Mouse (Mus musculus) brain, embryonic 14.5 days (tissue): ENCODE data around the gene Gm38392. TPM values are rescaled to one million over a fixed set of nuclear protein-coding genes. Genes with fewer than 3 reads are reported as not detected.

Experiments
- DNase-seq: peaks from one replicate; pipeline ENCODE4 v3.0.0-alpha.2; 2011; ENCODE audit warnings: low read depth
- CTCF ChIP-seq: fragments of 200-500 bp; IDR thresholded peaks from 2 replicates; pipeline ENCODE4 v1.5.1; 2012; ENCODE audit warnings: inconsistent platforms, mild to moderate bottlenecking, moderate library complexity, borderline replicate concordance; ENCODE audit not compliant: insufficient read depth, insufficient read length; ENCODE audit errors: extremely low read depth
- POLR2A ChIP-seq: fragments of 200-500 bp; IDR thresholded peaks from 2 replicates; pipeline ENCODE4 v1.6.1; 2012; ENCODE audit warnings: mild to moderate bottlenecking, inconsistent platforms, borderline replicate concordance; ENCODE audit not compliant: poor library complexity, insufficient read depth, insufficient read length, severe bottlenecking; ENCODE audit errors: extremely low read depth
- polyA plus RNA-seq: library from polyadenylated mRNA; depleted of rRNA; stranded (reverse); fragments of >200 nt; gene quantifications from 2 replicates; pipeline ENCODE4 v1.2.3, GENCODE M21; 2012; rRNA removed

Gm38392 gene
- polyA plus RNA-seq, 1 experiment: not detected

DNA sequence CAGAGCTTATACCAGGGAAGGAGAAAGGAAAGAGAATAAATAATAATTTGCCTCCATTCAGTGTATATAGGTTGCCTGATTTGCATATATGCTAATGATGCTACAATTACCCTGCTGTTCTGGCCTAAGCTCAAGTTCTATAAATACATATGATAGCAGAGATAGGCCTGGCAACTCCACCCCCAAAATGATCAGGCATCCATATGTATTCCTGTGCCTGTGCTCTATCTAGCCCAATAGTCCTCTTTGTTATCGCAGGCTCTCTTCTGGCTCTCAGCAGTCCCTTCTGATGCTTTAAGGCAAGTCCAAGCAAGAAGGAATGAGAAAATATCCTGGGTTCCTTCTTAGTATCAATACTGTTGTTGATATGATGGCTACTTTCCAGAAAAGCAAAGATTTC, 82.3 kb downstream of the Gm38392 start:
- TF ChIP-seq POLR2A: no peak
- no peak for TF ChIP-seq CTCF
- peak; percentile 95 for DNase-seq

DNA sequence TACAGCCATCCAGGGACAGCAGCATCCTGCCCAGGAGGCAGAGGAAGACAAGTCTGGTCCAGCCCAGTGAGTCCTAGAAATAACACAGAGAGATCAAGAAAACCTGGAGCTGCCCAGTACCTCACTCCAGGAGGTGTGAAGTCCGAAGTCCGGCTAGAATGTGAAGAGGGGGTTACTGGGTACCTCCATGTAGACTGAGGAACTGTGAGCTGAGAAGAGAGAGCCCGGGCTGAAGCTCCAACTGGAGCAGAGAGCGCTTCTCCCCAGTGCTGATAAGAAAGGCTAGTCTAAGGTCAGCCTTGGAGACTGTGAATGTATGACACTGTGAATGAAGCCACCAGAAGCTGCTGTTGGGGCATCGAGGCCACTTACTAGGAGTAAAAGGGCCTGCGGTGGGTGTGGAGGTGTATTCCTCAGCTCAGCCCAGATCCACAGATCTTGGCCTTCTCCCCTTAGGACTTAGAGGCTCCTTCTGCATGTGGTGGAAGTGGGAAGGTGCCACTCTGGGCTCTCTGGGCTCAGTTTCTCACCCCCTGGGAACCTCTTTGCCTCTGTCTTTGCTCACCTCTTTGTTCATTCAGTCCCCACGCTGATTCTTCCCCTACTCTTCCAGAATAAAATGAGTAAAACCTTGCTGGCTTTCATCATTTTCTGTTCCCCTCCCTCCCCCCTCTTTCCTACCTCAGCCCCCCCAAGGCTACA, 82.9 kb downstream of the Gm38392 start:
- DNase-seq: no peak
- TF ChIP-seq POLR2A (no peak), CTCF (no peak)

DNA sequence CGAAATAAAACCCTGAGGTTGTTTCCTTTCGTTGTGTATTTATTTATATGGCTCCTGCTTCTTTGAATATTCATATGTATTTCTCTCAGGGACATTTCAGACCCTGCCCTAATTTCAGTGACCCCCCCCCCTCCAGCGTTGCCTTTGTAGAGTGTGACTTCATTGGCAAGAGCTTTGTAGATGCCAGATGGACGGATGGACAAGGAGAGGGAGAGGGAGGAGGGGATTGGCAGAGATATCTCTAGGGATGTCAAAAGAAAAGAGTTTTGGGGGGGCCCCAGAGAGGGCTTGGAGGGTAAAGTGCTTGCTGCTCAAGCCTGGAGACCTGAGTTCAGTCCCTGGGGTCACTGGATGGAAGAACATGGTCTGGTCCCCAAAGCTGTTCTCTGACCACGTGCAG, 83.6 kb downstream of the Gm38392 start:
- peak; percentile 81 for DNase-seq
- TF ChIP-seq POLR2A (no peak), CTCF (no peak)

DNA sequence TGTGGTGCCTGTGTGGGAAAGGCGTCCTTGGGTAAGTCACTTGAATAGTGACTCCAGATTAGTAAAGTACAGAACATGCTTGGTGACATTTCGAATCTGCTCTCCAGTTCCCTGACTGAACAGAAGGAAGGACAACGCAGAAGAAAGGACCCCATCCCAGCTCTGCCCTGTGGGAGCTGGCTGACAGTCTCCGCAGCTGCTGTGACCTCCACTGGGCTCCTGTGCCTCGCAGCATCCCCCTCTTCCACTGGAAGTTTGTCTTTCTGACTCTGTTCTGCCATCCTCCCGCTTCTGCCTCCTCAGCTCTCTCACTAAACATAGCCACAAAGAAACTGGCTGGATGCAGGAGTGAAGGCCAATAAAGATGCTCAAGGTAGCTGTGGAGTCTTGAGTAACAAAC, 84.0 kb downstream of the Gm38392 start:
- peak; percentile 51 for DNase-seq
- no peak for TF ChIP-seq POLR2A
- no peak for TF ChIP-seq CTCF

DNA sequence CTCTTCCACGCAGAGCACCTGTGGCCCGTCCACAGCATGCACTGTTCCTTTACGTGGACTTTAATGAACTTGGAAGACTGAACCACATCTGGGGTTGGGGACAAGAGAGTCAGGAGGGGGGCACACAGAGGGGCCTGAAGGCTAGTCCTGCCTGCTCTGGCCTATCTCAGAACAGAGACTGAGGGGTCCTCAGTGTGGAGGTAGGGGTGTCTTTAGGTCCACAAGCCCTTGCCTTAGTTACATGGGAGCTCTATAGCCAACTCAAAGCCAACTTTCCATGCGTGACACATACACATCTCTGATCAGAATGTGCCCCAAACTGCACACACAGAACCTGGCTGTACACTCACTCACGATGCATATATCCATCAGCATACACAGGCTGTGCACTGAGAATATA, 85.4 kb downstream of the Gm38392 start:
- TF ChIP-seq POLR2A (no peak), CTCF (no peak)
- DNase-seq: peak; percentile 51

DNA sequence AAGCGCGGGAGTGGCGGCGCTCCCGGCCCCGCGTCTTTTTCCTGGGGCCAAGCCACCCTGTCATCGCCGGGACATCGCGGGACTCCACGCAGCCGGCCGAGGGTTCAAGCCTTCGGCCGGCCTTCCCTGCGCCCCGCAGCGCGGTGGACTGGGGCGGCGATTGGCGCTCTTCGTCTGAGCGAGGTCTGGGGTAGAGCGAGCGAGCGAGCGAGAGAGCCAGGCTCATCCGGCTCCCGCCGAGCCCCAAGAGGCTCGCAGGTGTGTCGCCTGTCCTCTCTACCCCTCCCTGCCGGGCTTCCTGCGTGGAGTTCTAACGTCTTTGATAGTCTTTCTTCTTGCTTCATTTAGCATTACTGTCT, 86.1 kb downstream of the Gm38392 start:
- TF ChIP-seq POLR2A: no peak
- TF ChIP-seq CTCF: no peak
- peak; percentile 49 for DNase-seq

DNA sequence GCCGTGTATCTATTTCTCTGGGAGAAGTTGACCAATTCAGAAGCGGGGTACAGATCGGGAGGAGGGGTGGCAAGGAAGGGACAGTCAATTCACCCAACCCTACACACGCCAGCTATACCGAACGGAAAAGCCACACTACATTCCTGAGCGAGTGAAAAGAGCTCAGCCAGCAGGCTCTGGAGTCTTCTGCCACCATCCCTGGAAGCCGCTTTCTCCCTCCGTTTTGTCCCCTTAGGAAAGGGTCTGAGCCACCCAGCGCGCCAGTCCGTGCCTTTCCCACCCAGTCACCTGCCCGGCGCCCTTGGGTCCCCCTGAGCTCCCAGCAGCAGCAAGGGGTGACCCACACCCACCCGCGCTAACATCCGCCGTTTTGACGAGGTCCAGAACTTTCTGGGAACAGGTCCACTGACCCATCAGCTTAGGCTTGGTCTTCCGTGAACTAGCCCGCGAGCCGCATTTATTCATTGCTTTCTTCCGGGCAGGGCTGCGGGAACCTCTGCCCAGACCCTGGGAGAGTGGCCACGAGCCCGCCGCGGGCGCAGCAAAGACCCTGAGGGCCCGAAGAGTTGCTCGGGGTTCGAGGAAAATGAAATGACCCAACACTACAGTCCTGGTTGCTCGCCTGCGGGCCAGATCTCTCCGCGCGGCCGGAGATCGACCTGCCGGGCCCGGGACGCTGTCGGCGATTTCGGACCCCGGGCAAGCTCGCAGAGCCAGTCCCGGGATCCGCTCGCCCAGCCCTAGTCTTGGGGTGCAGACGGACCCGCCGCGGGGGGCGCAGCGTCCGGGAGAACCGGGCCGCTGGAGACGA, 86.6 kb downstream of the Gm38392 start:
- peak; percentile 68 for DNase-seq
- no peak for TF ChIP-seq POLR2A
- no peak for TF ChIP-seq CTCF

DNA sequence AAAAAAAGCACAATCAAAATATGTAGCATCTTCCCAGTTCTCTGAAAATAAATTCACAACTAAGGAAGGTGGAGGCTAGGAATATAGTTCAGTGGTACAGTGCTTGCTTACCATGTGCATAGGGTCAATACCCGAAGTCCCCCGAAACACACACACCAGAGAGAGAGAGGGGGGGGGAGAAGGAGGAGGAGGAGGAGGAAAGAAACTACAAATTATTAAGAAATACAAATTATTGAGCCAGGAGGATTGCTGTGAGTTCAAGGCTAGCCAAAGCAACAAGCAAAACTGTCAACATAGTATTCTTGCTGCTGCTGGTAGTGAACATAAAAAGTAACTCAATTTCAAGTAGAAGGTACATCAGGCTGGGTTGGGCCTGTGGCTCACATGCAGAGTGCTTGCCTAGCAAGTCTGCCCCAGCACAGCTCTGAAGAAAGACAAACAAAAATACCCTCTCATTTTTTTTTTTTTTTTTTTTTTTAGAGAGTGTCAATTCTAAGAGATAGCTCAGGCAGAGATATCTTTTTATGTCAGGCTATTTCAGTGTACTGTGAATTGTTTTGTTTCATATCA, 87.4 kb downstream of the Gm38392 start:
- no peak for TF ChIP-seq POLR2A
- no peak for TF ChIP-seq CTCF
- peak; percentile 71 for DNase-seq

DNA sequence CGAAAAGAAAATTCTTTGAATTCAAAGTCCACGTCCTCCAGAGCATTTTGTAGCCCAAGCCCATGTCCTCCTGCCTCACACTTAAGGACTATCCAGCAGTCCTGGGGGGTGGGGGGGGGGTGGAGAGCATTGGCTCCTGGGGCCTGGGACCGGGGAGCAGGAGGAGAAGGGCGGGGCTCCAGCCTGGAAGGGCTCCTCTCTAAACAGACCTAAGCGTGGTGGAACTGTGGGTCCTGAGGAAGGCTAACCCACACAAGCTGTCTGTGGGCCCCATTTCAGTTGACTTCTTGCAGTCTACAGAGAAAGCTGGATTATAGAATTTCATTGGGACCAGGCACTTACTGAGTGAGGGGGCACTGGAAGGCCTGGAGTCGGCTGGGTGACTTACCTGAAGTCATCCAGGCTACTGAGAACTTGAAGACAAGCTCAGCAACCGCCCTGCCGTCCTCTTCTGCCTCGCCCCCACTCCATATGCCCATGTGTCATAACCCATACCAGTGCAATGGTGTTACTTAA, 88.4 kb downstream of the Gm38392 start:
- TF ChIP-seq CTCF (no peak), POLR2A (no peak)
- DNase-seq: peak; percentile 65

DNA sequence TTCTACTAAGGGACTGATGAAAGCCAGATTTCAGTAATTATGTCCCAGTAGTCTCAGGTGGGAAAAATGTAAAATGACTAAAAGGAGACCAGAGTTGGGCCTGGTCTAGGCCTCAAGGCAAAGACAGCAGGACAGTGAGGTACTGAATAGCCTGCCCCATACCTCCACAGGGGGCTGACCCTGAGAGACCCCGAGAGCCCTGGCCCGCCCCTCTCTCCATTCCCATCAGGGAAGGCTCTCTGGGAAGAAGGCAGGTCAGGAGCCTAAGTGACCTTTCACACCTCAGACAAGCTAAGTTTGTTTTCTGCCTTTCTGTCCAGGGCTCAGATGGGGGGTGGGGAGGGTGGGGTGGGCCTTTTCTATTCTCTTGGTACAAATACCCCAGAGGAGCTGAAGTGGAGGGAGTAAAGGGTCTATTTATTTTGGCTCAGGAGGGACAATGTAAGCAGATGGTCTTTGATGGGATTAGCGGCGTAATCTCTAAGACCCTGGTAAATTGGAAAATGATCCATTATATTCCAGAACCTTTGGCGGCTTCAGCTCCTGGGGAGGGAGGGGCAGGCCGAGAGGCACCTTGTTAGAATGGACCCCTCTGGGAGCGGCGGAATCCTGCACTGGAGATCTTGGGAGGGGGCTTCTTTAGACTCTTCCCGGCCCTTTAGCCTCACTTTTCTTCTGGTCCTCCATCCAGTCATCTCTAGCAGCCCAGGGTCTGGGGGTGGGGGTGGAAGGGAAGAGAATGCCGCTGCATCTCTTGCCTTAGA, 89.1 kb downstream of the Gm38392 start:
- TF ChIP-seq POLR2A (no peak), CTCF (no peak)
- peak; percentile 85 for DNase-seq

Other genes with a start within 250 kb of the Gm38392 start
- gene Gpatch4, start 244.1 kb downstream of the Gm38392 start, polyA plus RNA-seq: 8.3 and 15.6 TPM in 2 replicates
- gene Naxe, start 228.7 kb downstream of the Gm38392 start, polyA plus RNA-seq: 87.8 and 101 TPM in 2 replicates
- gene Ttc24, start 208.9 kb downstream of the Gm38392 start, polyA plus RNA-seq: not detected in 2 replicates
- 10.1 and 17.2 TPM in 2 replicates for gene Iqgap3, start 205.2 kb downstream of the Gm38392 start, polyA plus RNA-seq
- 46.2 and 54.8 TPM in 2 replicates for gene Mef2d, start 144.8 kb downstream of the Gm38392 start, polyA plus RNA-seq
- 0.45 and 0.73 TPM in 2 replicates for gene Rhbg, start 32.5 kb downstream of the Gm38392 start, polyA plus RNA-seq
- 3.0 and 3.6 TPM in 2 replicates for gene Tsacc, start 9.8 kb upstream of the Gm38392 start, polyA plus RNA-seq
- gene Cct3, start 9.9 kb upstream of the Gm38392 start, polyA plus RNA-seq: 337 and 373 TPM in 2 replicates
- gene Glmp, start 37.8 kb upstream of the Gm38392 start, polyA plus RNA-seq: 65.4 and 74.5 TPM in 2 replicates
- gene Tmem79, start 48.9 kb upstream of the Gm38392 start, polyA plus RNA-seq: 1.7 and 1.8 TPM in 2 replicates
- gene Smg5, start 49.0 kb upstream of the Gm38392 start, polyA plus RNA-seq: 108 and 120 TPM in 2 replicates
- 1.7 and 2.4 TPM in 2 replicates for gene Paqr6, start 77.4 kb upstream of the Gm38392 start, polyA plus RNA-seq
- gene Bglap3, start 85.5 kb upstream of the Gm38392 start, polyA plus RNA-seq: 0.08 and 0.28 TPM in 2 replicates
- 1.2 TPM in 1 of 2 replicates, not detected in the other for gene Bglap2, start 91.5 kb upstream of the Gm38392 start, polyA plus RNA-seq
- 0.30 and 0.63 TPM in 2 replicates for gene Bglap, start 97.3 kb upstream of the Gm38392 start, polyA plus RNA-seq
- 35.5 and 60.7 TPM in 2 replicates for gene Pmf1, start 123.1 kb upstream of the Gm38392 start, polyA plus RNA-seq
- 39.6 and 41.6 TPM in 2 replicates for gene Slc25a44, start 137.9 kb upstream of the Gm38392 start, polyA plus RNA-seq
- 57.1 and 57.6 TPM in 2 replicates for gene Sema4a, start 174.0 kb upstream of the Gm38392 start, polyA plus RNA-seq
- 33.2 and 39.5 TPM in 2 replicates for gene Lmna, start 222.7 kb upstream of the Gm38392 start, polyA plus RNA-seq
- 93.2 and 103 TPM in 2 replicates for gene Mex3a, start 245.2 kb upstream of the Gm38392 start, polyA plus RNA-seq